Mouse (Mus musculus): ENCODE measurements at regions not wholly inside any gene's neighbourhood (a gene's known extent, or its start where the extent isn't known, plus 50 kb on each side); places are given as distances from the start of the nearest gene placed in this dataset.

GRCm38 (mm10) chr9:50257162-50257561, 87.6 kb downstream of the Rpl10-ps3 start:
- Histone ChIP-seq H3K4me1 (ENCODE audit: control insufficient read depth, insufficient read depth, low read length) (no peaks in the 10 kb centered on the region), H3K4me3 (replicated peaks; ENCODE audit: insufficient read depth, low read depth, low read length) (no peak overlapping the region), H3K27ac (ENCODE audit: insufficient read depth, low read length) (no peak overlapping the region), H3K27me3 (ENCODE audit: control insufficient read depth, insufficient read depth, low read length) (no peaks in the 10 kb centered on the region; the same call in 1 of the 2 replicates)
- no peak for DNase-seq
- TF ChIP-seq POLR2A (IDR thresholded peaks at IDR 0.05; ENCODE audit: borderline replicate concordance, insufficient read depth, low read length) (no peak), CTCF (IDR thresholded peaks at IDR 0.05; ENCODE audit: borderline replicate concordance, insufficient read depth, low read depth, low read length) (no peak)
- WGBS = 87% methylated on average over 3 of the region's 3 CpGs

GRCm38 (mm10) chr9:50244982-50245671, 99.6 kb downstream of the Rpl10-ps3 start:
- DNase-seq = no peak
- no peaks in the 10 kb centered on the region for H3K4me1 ChIP-seq (ENCODE audit: control insufficient read depth, insufficient read depth, low read length)
- 21% methylated on average over 5 of the region's 5 CpGs for WGBS
- no peak overlapping the region for H3K4me3 ChIP-seq (replicated peaks; ENCODE audit: insufficient read depth, low read depth, low read length)
- H3K27me3 ChIP-seq (ENCODE audit: control insufficient read depth, insufficient read depth, low read length) = no peaks in the 10 kb centered on the region
- H3K27ac ChIP-seq (ENCODE audit: insufficient read depth, low read length) = no peak overlapping the region
- TF ChIP-seq CTCF (IDR thresholded peaks at IDR 0.05; ENCODE audit: borderline replicate concordance, insufficient read depth, low read depth, low read length) (no peak), POLR2A (IDR thresholded peaks at IDR 0.05; ENCODE audit: borderline replicate concordance, insufficient read depth, low read length) (no peak)

DNA sequence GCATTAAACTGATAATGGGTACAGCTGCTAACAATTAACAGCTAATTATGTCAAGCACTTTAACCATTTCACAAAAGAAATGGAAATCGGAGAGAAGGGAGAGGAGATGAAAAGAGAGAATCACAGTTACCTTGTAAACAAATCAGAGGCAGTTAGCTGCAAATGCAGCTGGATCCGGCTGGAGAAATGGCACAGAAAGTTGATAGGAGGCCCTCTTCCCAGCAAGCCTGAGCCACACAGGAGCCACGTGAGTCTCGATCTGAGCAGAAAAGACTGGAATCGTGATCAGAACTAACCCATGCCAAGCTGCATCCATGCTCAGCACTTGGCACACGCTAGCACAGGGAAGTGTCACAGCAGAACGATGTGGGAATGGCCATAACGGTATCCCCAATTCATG, 103.8 kb downstream of the Rpl10-ps3 start:
- 22% methylated on average over 8 of the region's 8 CpGs for WGBS
- DNase-seq = no peak
- Histone ChIP-seq H3K27me3 (ENCODE audit: control insufficient read depth, insufficient read depth, low read length) (no peaks in the 10 kb centered on the region), H3K27ac (ENCODE audit: insufficient read depth, low read length) (no peak overlapping the region), H3K4me1 (ENCODE audit: control insufficient read depth, insufficient read depth, low read length) (no peaks in the 10 kb centered on the region), H3K4me3 (replicated peaks; ENCODE audit: insufficient read depth, low read depth, low read length) (no peak overlapping the region)
- no peak for TF ChIP-seq CTCF (IDR thresholded peaks at IDR 0.05; ENCODE audit: borderline replicate concordance, insufficient read depth, low read depth, low read length)
- no peak for TF ChIP-seq POLR2A (IDR thresholded peaks at IDR 0.05; ENCODE audit: borderline replicate concordance, insufficient read depth, low read length)

DNA sequence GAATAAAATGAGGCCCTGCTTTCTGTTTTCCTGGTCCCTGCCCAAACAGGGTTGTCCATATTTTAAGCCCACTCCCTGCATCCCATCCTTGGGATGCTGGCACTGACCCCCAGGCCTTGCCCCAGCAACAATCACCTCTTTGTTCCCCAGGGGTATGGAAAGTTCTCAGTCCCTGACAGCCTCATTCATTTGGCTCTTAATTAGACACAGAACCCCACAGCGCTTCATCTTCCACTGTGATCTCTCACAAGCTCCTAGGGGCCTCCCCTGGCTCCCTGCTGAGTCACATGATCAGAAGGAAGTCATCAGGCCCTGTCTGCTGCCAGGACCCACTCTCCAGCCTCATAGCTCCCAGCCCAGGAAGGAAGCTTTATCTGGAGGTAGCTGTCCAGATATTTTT, 108.9 kb downstream of the Rpl10-ps3 start:
- TF ChIP-seq CTCF (IDR thresholded peaks at IDR 0.05; ENCODE audit: borderline replicate concordance, insufficient read depth, low read depth, low read length) (no peak), POLR2A (IDR thresholded peaks at IDR 0.05; ENCODE audit: borderline replicate concordance, insufficient read depth, low read length) (no peak)
- Histone ChIP-seq H3K27me3 (ENCODE audit: control insufficient read depth, insufficient read depth, low read length) (no peaks in the 10 kb centered on the region), H3K27ac (ENCODE audit: insufficient read depth, low read length) (no peak overlapping the region), H3K4me1 (ENCODE audit: control insufficient read depth, insufficient read depth, low read length) (no peaks in the 10 kb centered on the region), H3K4me3 (replicated peaks; ENCODE audit: insufficient read depth, low read depth, low read length) (no peak overlapping the region)
- DNase-seq = peak in 1 of 2 experiments; percentile 3
- 68% methylated on average over 1 of the region's 1 CpGs for WGBS

DNA sequence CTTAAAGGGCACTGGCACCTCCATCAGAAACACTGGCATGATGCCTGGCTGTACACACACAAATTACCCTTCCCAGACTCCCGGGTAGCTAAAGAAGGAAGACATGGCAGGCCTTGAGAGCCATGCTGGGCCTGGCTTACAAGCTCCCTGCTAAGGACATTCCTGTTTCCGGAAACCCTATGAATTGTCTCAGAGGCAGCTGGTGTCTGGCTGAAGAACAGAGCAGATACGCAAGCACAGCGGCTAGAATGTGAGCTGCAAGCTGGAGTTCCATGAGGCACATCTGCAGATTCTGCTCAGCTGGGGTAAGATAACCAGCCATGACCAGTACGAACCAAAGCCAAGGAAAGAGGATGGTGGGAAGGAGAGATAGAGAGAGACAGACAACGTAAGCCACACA, 110.1 kb downstream of the Rpl10-ps3 start:
- TF ChIP-seq POLR2A (IDR thresholded peaks at IDR 0.05; ENCODE audit: borderline replicate concordance, insufficient read depth, low read length) (no peak), CTCF (IDR thresholded peaks at IDR 0.05; ENCODE audit: borderline replicate concordance, insufficient read depth, low read depth, low read length) (no peak)
- Histone ChIP-seq H3K27ac (ENCODE audit: insufficient read depth, low read length) (no peak overlapping the region), H3K4me1 (ENCODE audit: control insufficient read depth, insufficient read depth, low read length) (no peaks in the 10 kb centered on the region), H3K4me3 (replicated peaks; ENCODE audit: insufficient read depth, low read depth, low read length) (no peak overlapping the region), H3K27me3 (ENCODE audit: control insufficient read depth, insufficient read depth, low read length) (no peaks in the 10 kb centered on the region)
- DNase-seq = no peak
- 40% methylated on average over 6 of the region's 6 CpGs for WGBS

GRCm38 (mm10) chr9:50232958-50233510, 111.7 kb downstream of the Rpl10-ps3 start:
- Histone ChIP-seq H3K27ac (ENCODE audit: insufficient read depth, low read length) (no peak overlapping the region), H3K4me3 (replicated peaks; ENCODE audit: insufficient read depth, low read depth, low read length) (no peak overlapping the region), H3K4me1 (ENCODE audit: control insufficient read depth, insufficient read depth, low read length) (no peaks in the 10 kb centered on the region), H3K27me3 (ENCODE audit: control insufficient read depth, insufficient read depth, low read length) (no peaks in the 10 kb centered on the region)
- WGBS = 96% methylated on average over 4 of the region's 4 CpGs
- DNase-seq = no peak
- TF ChIP-seq POLR2A (IDR thresholded peaks at IDR 0.05; ENCODE audit: borderline replicate concordance, insufficient read depth, low read length) = no peak
- TF ChIP-seq CTCF (IDR thresholded peaks at IDR 0.05; ENCODE audit: borderline replicate concordance, insufficient read depth, low read depth, low read length) = no peak

DNA sequence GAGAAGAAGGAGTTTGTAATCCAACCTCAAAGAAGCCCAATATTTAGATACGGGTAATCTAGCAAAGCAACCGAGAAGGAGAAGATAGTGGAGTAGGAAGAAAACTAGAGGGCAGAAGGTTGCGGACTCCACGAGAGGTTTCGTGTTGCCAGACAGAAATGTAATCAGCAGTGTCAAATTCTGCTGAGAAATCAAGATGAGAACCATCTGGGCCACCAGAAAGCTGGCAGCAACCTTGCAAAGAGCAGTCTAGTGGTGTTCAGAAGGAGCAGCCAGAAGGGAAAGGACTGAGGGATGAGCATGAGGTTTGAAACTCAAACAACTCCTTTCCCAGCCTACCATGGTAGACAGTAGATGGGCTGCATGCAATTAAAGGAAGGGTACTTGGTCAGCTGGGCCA, 134.3 kb downstream of the Rpl10-ps3 start:
- no peak overlapping the region for H3K4me3 ChIP-seq (replicated peaks; ENCODE audit: insufficient read depth, low read depth, low read length)
- WGBS = 40% methylated on average over 5 of the region's 5 CpGs
- no peak overlapping the region for H3K27ac ChIP-seq (ENCODE audit: insufficient read depth, low read length)
- no peaks in the 10 kb centered on the region for H3K27me3 ChIP-seq (ENCODE audit: control insufficient read depth, insufficient read depth, low read length)
- DNase-seq = no peak
- no peak for TF ChIP-seq CTCF (IDR thresholded peaks at IDR 0.05; ENCODE audit: borderline replicate concordance, insufficient read depth, low read depth, low read length)
- H3K4me1 ChIP-seq (ENCODE audit: control insufficient read depth, insufficient read depth, low read length) = no peaks in the 10 kb centered on the region

Data from cerebellum, adult 2 months (tissue).